Mouse (Mus musculus): Measurements from ENCODE around the gene Gpd1l.

DNA sequence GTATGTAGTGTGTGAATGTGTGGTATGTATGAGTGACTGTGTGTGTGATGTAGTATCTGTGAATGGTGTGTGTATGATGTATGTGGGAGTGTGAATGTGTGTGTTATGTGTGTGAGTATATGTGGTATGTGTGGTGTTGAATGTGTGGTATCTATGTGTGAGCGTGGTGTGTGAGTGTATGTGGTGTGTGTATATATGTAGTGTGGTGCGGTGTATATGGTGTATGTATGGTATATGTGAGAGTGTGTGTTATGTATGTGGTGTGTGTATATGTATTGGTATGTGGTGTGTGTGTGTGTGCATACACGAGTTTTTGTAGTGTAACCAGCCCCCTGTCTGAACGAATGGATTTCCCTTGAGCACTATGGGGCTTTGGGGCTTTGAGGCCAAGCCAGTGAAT lies 48.2 kb downstream of the Gpd1l start:
- TF ChIP-seq CTCF (IDR thresholded peaks at IDR 0.05; ENCODE audit: low read depth, low read length) (no peak), POLR2A (IDR thresholded peaks at IDR 0.05; ENCODE audit: insufficient read depth, low read length) (no peak), EP300 (IDR thresholded peaks at IDR 0.05; ENCODE audit: insufficient read depth, low read depth, low read length) (no peak)
